Mouse (Mus musculus) embryonic fibroblast, embryonic 13.5 days (primary cell): Measurements from ENCODE around the gene Yy1.

ENCODE experiments used
- CTCF ChIP-seq: IDR thresholded peaks from 2 replicates; pipeline ENCODE4 v1.5.1; 2011; ENCODE audit warnings: mild to moderate bottlenecking, control low read depth, low read length, moderate library complexity, borderline replicate concordance; ENCODE audit not compliant: insufficient read depth
- POLR2A ChIP-seq: IDR thresholded peaks from 2 replicates; pipeline ENCODE4 v1.6.1; 2011; ENCODE audit warnings: low read depth, mild to moderate bottlenecking, control low read depth, low read length, moderate library complexity

DNA sequence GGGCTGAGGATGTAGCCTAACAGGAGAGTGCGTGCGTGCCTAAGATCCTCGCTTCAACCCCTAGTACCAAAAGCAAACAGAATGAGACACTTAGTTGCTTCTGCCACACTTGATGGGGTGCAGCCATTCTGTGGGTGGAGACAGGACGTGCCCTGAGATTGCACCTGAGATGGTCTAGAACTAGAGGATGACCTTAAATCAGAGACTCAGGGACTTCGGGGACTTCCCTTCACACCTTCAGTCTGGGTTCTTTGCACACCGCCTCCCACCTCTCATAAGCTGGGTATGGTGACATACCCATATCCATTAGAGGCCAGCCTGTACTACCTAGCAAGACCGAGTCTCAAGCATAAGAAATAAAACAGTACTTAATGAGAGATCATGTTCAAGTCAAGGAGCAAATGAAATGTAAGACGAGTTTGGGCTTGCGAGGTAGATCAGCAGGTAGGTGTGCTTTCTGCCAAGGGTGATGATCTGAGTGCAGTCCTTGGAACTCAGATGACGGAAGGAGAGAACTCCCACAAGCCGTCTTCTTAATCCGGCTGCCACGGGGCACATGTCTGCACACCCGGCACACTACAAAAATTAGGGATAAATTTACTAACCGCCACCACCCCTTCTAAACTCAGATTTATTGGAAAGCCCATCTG is 31.6 kb downstream of the Yy1 start:
- TF ChIP-seq CTCF (no peak), POLR2A (no peak)
